Mouse (Mus musculus): Measurements from ENCODE around the gene Furin.

Gene Furin

DNA sequence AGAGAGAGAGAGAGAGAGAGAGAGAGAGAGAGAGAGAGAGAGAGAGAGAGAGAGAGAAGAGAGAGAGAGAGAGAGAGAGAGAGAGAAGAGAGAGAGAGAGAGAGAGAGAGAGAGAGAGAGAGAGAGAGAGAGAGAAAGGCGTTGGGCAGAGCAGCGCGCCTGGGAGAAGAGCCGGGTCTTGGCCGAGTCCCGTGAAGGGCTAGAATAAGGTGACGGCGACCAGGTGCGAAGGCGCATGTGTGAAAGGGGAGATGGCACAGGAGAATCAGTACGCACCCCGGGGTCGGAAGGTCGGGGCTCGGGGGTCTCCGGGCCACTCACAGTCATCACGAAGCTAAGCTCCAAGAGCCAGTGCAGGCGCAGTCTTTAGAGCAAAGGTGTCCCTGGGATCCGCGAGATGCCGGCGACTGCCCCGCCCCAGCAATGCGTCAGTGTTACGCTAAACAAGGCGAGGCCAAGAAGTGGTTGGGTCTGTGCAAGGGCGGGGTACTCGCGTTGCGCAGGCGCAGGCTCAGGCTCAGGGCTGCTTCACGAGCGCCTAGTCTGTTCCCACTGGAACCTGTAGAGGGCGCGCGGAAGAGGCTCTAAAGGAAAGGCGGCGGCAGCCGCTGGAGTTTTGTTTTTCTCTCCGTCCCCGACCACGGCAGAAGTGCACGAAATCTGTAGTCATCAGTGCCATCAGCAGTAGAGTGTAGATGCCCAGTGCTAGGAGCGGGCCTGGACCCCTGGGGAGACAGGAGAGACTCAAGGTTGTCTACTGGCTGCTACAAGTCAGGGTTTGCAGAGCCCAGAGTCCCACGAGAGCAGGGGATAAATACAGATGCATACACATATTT, 65.2 kb downstream of the Furin start:
- DNase-seq: peak; percentile 99

DNA sequence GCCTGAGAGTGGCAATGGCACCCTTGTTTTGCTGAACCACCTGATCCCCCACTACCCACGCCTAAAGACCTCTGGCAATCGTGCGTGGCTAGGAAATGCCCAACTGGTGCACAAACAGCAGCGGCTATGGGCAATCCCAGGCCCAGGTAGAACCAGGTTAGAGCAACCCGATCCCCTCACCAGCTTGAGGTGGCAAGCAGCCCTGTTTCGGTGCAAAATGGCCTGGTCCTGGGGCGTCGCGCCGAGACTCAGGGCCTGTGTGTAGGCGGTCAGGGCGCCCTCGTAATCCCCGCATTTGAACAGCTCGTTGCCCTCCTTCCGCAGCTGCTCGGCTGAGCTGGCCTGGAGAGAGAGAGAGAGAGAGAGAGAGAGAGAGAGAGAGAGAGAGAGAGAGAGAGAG, 65.9 kb downstream of the Furin start:
- DNase-seq: peak; percentile 26

All from lung, postnatal 36 days (tissue).